Mouse (Mus musculus): ENCODE data around the gene Kat2b.
"Not testable (repeated sequence)": the region's sequence is repeated elsewhere in the genome, so short reads cannot be mapped to it uniquely, and the experiment has no call there.

DNA sequence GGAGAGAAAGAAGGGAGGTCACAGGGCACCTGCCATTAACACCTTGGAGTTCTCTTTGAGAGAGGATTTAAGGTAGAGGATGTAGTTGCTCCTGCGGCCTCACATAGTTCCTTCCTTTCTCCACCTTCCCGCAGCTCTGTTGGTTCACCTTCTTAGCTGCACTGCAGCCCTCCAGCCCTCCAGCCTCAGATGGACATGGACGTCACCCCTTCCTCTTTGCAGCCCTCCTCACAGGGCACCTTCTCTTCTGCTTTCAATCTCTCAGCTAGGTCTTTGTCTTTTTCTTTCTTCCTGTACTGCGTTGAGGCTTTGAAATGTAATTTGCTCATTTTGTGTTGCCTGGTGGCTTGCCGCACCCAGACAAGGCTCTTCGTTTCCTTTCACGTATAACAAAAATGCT is 36.6 kb downstream of the Kat2b start:
- not testable (repeated sequence) for TF ChIP-seq CTCF (IDR thresholded peaks at IDR 0.05; ENCODE audit: low read depth, low read length); GATA1 (IDR thresholded peaks at IDR 0.05; ENCODE audit: borderline replicate concordance, low read length); POLR2AphosphoS5 (IDR thresholded peaks at IDR 0.05; ENCODE audit: insufficient replicate concordance, low read depth, low read length); TAL1 (conservative IDR thresholded peaks at IDR 0.05; ENCODE audit: low read depth, low read length)
